Mouse (Mus musculus): Measurements from ENCODE around the gene Dynlt1c.
"Not testable (repeated sequence)": the region's sequence is repeated elsewhere in the genome, so short reads cannot be mapped to it uniquely, and the experiment has no call there.

- not testable (repeated sequence) for TF ChIP-seq EP300 (optimal IDR thresholded peaks at IDR 0.05); CTCF (IDR thresholded peaks at IDR 0.05; ENCODE audit: low read depth)
Measured at GRCm38 (mm10) chr17:6621976-6622375, 20.5 kb downstream of the Dynlt1c start.

Measured in stomach, postnatal 0 days (tissue).